Mouse (Mus musculus) kidney, postnatal 0 days (tissue): ENCODE measurements around the gene Ccdc70. TPM values are rescaled to one million over a fixed set of nuclear protein-coding genes. Genes with fewer than 3 reads are reported as not detected.
A peak's percentile ranks its signal among the peaks of the same experiment; 100 is the strongest.

Source experiments
- ATAC-seq: fragments of 200-750 bp; cut with Nextera tagmentation; replicated peaks from 2 replicates; pipeline ENCODE4 v1.8.0; 2017; ENCODE audit warnings: low read depth, moderate number of reproducible peaks, moderate TSS enrichment, moderate library complexity; ENCODE audit not compliant: low FRiP score
- DNase-seq: peaks from one replicate; pipeline ENCODE4 v3.0.0-alpha.2; 2016; ENCODE audit warnings: low spot score
- H3K27ac ChIP-seq: fragments of 300-500 bp; sonication (generic); 2 replicates; pipeline ENCODE4 v1.5.1; 2014; ENCODE audit warnings: mild to moderate bottlenecking
- H3K27me3 ChIP-seq: fragments of 300-500 bp; sonication (generic); 2 replicates; pipeline ENCODE4 v1.6.1; 2014; ENCODE audit warnings: low read length, mixed read lengths; ENCODE audit not compliant: insufficient read depth
- H3K36me3 ChIP-seq: fragments of 300-500 bp; sonication (generic); 2 replicates; pipeline ENCODE4 v1.6.1; 2014; ENCODE audit warnings: low read length, mixed read lengths; ENCODE audit not compliant: insufficient read depth
- H3K4me1 ChIP-seq: fragments of 300-500 bp; sonication (generic); replicated peaks from 2 replicates; pipeline ENCODE4 v1.6.1; 2014; ENCODE audit warnings: antibody characterized with exemption, low read length, mixed read lengths; ENCODE audit not compliant: insufficient read depth
- H3K4me2 ChIP-seq: fragments of 300-500 bp; sonication (generic); 2 replicates; pipeline ENCODE4 v1.6.1; 2014; ENCODE audit warnings: mild to moderate bottlenecking, low read length, moderate library complexity, mixed read lengths
- H3K4me3 ChIP-seq: fragments of 300-500 bp; sonication (generic); replicated peaks from 2 replicates; pipeline ENCODE4 v1.5.1; 2014; ENCODE audit warnings: low read depth, low read length
- H3K9ac ChIP-seq: fragments of 300-500 bp; sonication (generic); 2 replicates; pipeline ENCODE4 v1.6.1; 2014; ENCODE audit warnings: low read depth, low read length
- H3K9me3 ChIP-seq: fragments of 300-500 bp; sonication (generic); replicated peaks from 2 replicates; pipeline ENCODE4 v1.6.1; 2016; ENCODE audit warnings: low read length, inconsistent platforms, mixed read lengths
- CTCF ChIP-seq: IDR thresholded peaks from 2 replicates; pipeline ENCODE4 v1.5.1; 2016; ENCODE audit warnings: antibody characterized with exemption, low read depth, mild to moderate bottlenecking, moderate library complexity
- WGBS: fragments of 180-500 bp; shearing (Covaris S2); extraction: QIAGEN DNeasy Blood & Tissue Kit; methylation state at CpG from one replicate; pipeline ENCODE4 v1.1.7; 2014; 5-methylcytosine and 5-hydroxymethylcytosine counted together
- polyA plus RNA-seq: library from polyadenylated mRNA; unstranded; fragments of >200 nt; fragmentation: Nextera tagmentation; extraction: Ambion mirVana; gene quantifications from 2 replicates; pipeline ENCODE4 v1.2.1, GENCODE M21; 2015

Ccdc70 gene
- polyA plus RNA-seq, 1 experiment from 2014 or later: not detected

DNA sequence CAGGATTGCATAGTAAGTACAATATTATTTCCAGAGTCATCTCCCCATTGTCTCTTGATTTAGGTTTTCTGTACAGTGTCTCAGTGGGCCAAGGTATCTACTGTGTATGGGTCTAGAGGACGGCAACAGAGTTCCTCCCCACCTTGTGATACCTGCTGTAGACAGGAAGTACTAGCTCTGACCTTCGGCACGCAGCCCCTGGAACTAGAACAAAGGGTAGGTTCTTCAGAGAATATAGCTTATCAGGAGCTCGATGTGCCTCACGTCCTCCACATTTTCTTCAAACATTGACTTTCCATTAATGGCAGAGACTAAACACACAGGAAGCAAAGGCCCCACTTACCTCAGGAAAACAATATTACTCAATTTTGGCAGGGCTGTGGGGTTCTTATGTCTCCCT is 49.9 kb downstream of the Ccdc70 start:
- WGBS: 78% methylated on average over 5 of the region's 5 CpGs
- TF ChIP-seq CTCF: no peak
- Histone ChIP-seq H3K9me3 (no peaks in the 10 kb centered on the region), H3K4me1 (no peaks in the 10 kb centered on the region), H3K4me2 (no peak overlapping the region), H3K36me3 (no peaks in the 10 kb centered on the region), H3K9ac (no peak overlapping the region), H3K27me3 (no peaks in the 10 kb centered on the region), H3K4me3 (no peak overlapping the region), H3K27ac (no peak overlapping the region)
- DNase-seq (no peak), ATAC-seq (no peak)

DNA sequence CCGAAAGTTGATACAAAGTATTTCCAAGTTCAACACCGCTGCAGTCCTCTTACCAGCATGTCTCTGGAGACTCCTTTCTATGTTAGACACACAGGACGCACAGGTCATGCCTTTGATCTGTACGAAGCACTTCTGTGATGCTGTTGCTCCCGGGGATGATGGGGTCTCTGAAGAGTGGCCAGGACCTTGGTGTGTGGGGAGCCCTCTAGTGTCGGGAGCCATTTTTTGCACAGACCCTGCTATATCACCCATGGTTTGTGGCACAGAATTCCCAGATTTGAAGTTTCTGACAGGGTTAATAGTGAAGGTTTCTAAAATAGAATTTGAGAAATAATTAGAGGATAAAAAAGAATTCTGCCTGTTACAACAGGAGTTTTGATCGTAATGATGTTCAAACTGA is 52.7 kb downstream of the Ccdc70 start:
- WGBS: 55% methylated on average over 7 of the region's 7 CpGs
- no peak overlapping the region for H3K27ac ChIP-seq
- peak; percentile 31; the same call in 1 of the 2 replicates for TF ChIP-seq CTCF
- no peak overlapping the region for H3K4me2 ChIP-seq
- ATAC-seq (no peak), DNase-seq (no peak)
- no peaks in the 10 kb centered on the region for H3K27me3 ChIP-seq
- H3K4me3 ChIP-seq: no peak overlapping the region
- H3K9me3 ChIP-seq: no peaks in the 10 kb centered on the region
- H3K36me3 ChIP-seq: no peaks in the 10 kb centered on the region
- no peak overlapping the region for H3K9ac ChIP-seq
- H3K4me1 ChIP-seq: no peaks in the 10 kb centered on the region

Other genes with a start within 250 kb of the Ccdc70 start
- not detected in 2 replicates for gene Defa24, start 235.3 kb upstream of the Ccdc70 start, polyA plus RNA-seq
- not detected in 2 replicates for gene Defb50, start 146.2 kb upstream of the Ccdc70 start, polyA plus RNA-seq
- gene Defb2, start 129.8 kb upstream of the Ccdc70 start, polyA plus RNA-seq: 2.7 and 4.5 TPM in 2 replicates
- not detected in 2 replicates for gene Defb10, start 110.9 kb upstream of the Ccdc70 start, polyA plus RNA-seq
- not detected in 2 replicates for gene Defb9, start 84.4 kb upstream of the Ccdc70 start, polyA plus RNA-seq
- gene Defb11, start 63.4 kb upstream of the Ccdc70 start, polyA plus RNA-seq: 2.9 and 5.0 TPM in 2 replicates
- not detected in 2 replicates for gene Defb15, start 37.1 kb upstream of the Ccdc70 start, polyA plus RNA-seq
- not detected in 2 replicates for gene Defb35, start 31.4 kb upstream of the Ccdc70 start, polyA plus RNA-seq
- not detected in 2 replicates for gene Defb13, start 23.0 kb upstream of the Ccdc70 start, polyA plus RNA-seq
- not detected in 2 replicates for gene Fam90a1a, start 11.1 kb upstream of the Ccdc70 start, polyA plus RNA-seq
- gene Atp7b, start 90.5 kb downstream of the Ccdc70 start, polyA plus RNA-seq: 0.33 and 0.52 TPM in 2 replicates
- 23.5 and 24.4 TPM in 2 replicates for gene Alg11, start 90.9 kb downstream of the Ccdc70 start, polyA plus RNA-seq
- gene Nek5, start 155.3 kb downstream of the Ccdc70 start, polyA plus RNA-seq: 0.47 and 0.62 TPM in 2 replicates
- gene Nek3, start 196.7 kb downstream of the Ccdc70 start, polyA plus RNA-seq: 4.8 and 5.4 TPM in 2 replicates
- 22.4 and 23.3 TPM in 2 replicates for gene Ckap2, start 216.0 kb downstream of the Ccdc70 start, polyA plus RNA-seq
- 30.3 and 32.2 TPM in 2 replicates for gene Vps36, start 223.0 kb downstream of the Ccdc70 start, polyA plus RNA-seq